Mouse (Mus musculus): ENCODE results near the gene Ctsm.
"Not testable (repeated sequence)": the region's sequence is repeated elsewhere in the genome, so short reads cannot be mapped to it uniquely, and the experiment has no call there.

The Ctsm gene

DNA sequence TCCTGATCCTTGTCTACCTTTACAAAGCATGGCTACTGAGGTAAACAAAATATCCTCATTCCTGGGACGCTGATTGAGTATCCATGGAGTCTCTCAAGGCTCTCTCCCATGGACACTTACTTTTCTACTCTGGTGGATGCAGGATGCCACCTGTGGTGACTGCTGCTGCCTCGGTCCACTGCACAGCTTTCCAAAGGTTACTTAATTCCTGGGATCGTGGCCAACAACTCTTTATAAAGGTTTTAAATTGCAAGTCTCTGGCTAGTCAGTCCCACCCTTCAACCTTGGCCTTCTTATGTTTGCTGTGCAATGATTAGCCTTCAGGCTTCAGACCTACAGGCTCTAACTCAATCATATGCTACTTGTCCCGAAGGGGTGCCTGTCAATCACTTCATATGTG lies at the start of gene Ctsm:
Gene Ctsm, minus strand, starts transcription at position 209 of the 400 bp plus-strand sequence.
- DNase-seq (ENCODE audit: low spot score) = no peak

GRCm38 (mm10) chr13:61570027-61570426 lies 28.4 kb upstream of the Ctsm start, which contains the start of gene Cts3:
Gene Cts3, minus strand, starts transcription at chr13:61570127.
- no peak for DNase-seq (ENCODE audit: low spot score)

GRCm38 (mm10) chr13:61568074-61568473 lies 26.4 kb upstream of the Ctsm start, which contains the start of gene Gm49352:
Gene Gm49352, minus strand, starts transcription at chr13:61568174.
- not testable (repeated sequence) for DNase-seq (ENCODE audit: low spot score)

Measured in yolk sac, embryonic 10.5 days (tissue).